Mouse (Mus musculus) hindlimb bud, embryonic 11.5 days (tissue): ENCODE results near the gene Zbtb20.

Source experiments
- DNase-seq: peaks from one replicate; pipeline ENCODE4 v3.0.0-alpha.2; 2012; ENCODE audit warnings: low read depth, low spot score; ENCODE audit errors: extremely low spot score

Gene Zbtb20

DNA sequence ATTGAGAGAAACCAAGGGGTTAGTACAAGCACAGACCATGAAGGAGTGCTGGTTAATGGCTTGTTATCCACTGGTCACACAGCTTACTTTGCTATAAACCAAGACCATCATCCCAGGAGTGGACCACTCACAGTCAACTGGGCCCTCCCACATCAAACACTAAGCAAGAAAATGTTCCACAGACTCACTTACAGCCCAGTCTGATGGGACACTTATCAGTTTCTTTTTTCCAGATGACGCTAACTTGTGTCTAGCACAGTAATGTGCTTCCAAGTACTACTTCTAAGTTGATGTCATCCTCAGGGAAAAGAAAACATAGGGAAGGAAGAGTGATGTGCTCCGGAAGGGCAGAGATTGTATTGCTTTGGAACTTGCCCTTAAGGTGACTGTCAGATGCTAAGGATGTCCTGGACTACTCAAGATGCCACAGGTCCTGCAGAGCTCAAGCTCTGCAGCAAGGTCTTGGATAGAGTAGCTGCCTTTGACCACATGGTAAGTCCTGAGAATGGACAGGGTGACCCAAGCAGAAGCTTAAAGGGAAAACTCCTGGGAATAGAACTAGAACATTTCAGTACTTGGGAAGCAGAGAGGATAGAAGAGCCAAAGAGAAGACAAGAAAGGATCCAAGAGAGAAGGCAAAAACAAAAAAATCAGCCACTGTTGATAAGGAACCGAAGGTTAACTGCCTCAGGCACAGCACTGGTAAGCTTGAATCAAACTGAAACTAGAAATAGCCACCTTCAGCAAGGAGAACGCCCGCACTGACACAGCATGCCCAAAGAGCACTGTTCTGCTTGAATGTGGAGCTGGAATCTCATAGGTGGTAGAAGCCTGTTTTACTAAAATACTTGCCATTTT is 556.1 kb downstream of the Zbtb20 start:
- no peak for DNase-seq

GRCm38 (mm10) chr16:43434941-43435340 is 559.3 kb downstream of the Zbtb20 start:
- no peak for DNase-seq

- no peak for DNase-seq
These were observed 563.2 kb downstream of the Zbtb20 start for GRCm38 (mm10) chr16:43438878-43439371.

DNA sequence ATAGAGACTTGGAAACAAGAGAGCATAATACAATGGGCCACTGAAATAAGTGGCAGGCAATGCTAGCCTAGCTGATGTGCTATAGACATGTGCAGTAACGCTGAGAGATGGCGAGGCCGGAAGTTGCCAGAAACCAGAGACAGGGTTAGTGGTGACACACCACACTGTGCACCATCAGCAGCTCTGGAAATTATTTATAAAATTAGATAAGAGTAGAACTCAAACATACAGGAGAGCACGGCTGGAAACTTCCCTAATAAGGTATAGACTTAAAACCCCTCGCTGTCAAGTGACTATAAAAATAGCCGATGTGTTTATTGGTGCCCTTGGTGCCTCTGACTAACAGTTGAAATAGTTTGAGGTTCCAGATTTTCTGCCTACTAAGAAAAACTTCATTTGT is 565.7 kb downstream of the Zbtb20 start:
- no peak for DNase-seq

- DNase-seq, result no peak
These were observed 567.4 kb downstream of the Zbtb20 start for GRCm38 (mm10) chr16:43443034-43443433.

DNA sequence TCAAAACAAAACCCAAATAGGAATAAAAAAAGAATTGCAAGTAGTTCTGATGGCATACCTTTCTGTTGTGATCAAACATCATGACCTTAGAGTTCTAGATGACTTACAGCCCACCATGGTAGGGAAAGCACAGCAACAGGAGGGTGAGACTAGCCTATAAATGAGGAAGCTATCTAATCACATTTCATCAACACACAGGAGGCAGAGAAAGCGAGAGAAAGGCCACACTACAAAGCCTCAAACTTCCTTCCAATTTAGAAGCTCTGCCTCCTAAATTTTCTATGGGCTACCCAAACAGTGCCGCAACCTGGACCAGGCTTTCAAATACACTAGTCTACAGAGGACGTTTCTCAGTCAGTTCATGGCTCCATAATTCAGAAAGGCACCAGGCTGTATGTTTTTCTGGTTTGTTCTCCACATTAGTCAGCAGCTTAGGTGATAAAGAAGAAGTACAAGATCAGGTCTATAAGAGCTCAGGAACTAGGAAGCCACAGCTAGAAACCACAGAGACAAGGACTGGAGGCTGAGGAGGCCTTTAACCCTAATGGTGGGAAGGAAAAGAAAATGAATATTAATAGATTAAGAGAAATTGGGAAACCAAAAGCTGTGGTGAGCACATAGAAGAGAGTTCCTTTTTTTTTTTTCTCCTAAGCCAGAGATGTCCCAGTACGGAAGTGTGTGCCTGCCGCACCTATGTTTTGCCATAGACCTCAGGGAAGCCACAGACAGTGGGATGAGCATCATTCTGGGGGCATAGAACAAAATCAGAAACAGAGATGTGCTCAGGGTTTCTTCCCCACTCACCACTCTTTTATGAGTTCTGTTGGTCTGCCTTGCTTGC is 572.7 kb downstream of the Zbtb20 start:
- no peak for DNase-seq

DNA sequence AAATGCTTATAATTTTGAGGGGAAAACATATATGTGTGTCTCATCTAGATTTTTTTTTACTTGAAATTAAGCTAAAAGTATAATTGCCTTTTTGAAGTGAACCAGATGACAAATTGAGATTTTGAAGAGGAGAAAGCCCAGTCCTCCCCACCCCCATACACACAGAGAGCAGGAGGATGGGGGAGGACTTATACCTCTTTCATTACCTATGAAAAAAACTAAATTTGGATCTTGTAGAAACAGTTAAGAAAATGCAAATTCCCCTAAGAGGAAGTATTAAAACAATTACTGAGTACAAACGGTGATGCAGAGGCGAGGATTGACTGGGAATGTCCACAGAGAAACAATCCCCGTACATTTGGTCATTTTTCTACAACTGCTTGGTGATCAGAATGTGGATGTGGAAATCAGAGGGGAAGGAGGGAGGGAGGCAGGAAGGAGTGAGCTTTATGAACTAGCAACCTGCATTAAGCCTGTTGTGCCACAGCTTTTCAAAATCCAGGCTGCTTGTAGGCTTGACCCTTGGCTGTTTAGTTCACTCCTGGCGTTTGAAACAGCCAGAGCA is 578.8 kb downstream of the Zbtb20 start:
- no peak for DNase-seq

DNA sequence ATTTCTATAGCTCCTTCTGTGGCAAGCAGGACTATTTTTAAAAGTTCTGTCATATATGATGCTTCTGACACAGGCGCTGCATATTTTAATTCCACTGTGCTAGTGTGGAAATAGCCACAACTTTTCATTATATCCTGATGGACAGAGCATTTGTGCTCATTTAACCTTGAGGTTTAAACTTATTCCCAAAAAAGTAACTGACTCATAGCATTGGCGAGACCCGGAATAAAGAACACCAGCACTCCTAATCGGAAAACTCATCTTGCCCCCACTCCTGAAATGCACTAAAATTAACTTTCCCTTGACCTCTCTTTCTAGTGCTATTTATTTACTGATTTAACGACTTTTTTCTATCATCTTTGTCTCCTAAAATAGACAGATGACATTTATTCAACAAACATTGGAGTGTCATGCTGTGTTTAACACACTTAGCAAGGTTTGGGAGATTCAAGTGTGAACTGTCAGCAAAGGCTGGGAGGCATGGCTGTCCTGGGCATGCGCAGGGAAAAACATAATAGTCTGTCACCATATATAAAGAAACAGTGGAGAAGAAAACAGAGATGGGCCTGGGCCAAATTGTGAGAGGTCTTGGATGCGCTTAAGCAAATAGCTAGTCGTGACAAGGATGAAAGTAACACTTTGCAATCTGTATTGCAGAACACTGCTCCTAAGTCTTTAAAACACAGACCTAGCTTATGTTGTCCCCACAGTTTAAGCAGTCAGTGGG is 580.9 kb downstream of the Zbtb20 start:
- no peak for DNase-seq

DNA sequence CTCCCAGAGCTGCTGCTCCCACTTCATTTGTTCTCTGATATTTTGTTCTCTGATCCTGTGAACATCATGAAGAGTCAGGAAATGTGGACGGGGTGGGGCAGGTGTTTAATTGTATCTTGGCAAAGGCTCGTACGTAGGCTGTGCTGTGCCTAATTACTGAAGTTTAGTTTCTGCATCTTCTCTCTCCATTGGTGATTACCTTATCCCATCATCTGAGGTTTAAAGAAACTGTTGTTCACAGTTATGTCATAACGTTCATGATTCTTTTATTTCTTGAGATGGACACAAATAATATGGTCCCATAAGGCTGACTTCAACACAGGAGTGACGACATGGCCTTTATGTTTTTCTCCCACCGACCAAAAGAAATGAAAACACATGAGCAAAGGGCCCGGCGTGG is 582.1 kb downstream of the Zbtb20 start:
- DNase-seq, result no peak

- DNase-seq, result no peak
These were observed 583.1 kb downstream of the Zbtb20 start for GRCm38 (mm10) chr16:43458726-43459223.

DNA sequence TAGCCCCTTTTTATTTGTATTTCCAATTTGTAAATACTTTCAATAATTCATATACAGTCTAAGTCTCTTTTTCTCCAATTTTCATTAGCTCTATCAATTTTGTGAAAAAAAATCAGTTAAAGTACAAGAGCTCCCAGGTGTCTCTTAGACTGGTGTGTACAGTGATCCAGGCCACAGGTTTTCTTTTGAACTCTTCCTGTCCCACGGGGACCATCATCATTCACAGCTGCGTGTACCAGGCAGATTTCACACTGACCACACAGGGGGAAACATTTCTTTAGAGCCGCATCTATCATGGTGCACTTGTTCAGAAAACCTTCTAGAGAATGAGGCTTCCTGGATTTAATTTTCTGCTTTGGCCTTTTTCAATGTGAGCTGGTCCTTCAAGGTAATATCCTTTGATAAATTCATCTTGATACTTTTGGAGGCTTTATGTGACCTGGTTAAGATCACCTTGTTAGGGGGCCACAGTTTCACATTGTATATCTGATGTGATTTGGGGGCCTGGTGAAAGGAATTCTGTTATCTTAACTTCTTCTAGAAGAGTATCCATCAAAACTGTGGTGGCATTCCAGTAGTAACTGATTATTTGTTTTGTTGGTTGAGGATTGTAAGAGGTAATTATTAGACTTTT is 586.2 kb downstream of the Zbtb20 start:
- DNase-seq, result no peak

DNA sequence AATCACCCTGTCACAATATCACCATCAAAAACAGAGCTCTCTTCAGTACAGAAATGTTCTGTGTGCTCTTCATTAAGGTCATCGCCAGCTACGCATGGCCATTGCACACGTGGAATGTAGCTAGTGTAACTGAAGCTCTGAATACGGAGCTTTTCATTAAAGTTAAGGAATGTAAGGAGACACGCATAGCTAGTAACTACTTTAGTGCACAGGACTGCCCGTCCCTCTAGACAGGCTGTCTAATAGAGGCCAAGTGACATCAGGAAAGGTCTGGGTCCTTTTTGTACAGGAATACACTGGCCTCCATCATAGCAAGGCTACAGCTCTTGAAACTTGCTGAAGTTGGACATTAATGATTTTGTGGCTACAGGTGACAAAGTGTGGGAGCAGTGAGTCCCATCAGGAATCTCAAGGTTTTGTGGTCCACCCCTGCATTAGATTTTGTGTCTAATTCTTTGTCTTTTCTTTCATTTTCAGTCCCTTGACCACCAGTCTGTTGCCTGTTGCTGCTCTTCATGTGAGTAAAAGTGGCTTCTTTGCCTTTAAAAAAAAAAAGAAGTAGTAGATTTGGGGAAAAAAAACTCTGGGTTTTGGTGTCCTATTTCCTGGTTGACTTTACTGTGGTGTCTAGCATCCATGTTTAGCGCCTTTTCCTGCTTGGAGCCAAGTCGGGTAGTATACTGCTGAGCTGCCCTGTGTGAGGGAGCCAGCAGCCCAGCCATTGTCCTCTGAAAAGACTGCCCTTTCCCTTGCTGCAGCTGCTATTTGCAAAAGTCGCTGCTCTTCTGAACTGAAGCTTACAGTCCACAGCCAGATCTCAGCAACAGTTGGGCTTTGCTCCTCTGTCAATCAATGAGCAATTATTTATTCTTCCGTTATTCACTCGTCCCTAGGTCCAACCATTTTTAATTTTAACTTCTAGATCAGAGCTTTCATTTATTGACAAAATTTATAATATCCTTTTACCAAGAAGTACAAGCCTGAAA is 587.1 kb downstream of the Zbtb20 start:
- DNase-seq, result no peak

- DNase-seq, result no peak
These were observed 588.2 kb downstream of the Zbtb20 start for GRCm38 (mm10) chr16:43463684-43464475.

- no peak for DNase-seq
These were observed 588.9 kb downstream of the Zbtb20 start for GRCm38 (mm10) chr16:43464476-43465080.

- no peak for DNase-seq
These were observed 589.7 kb downstream of the Zbtb20 start for GRCm38 (mm10) chr16:43465368-43465839.

- no peak for DNase-seq
These were observed 590.5 kb downstream of the Zbtb20 start for GRCm38 (mm10) chr16:43465921-43466748.

DNA sequence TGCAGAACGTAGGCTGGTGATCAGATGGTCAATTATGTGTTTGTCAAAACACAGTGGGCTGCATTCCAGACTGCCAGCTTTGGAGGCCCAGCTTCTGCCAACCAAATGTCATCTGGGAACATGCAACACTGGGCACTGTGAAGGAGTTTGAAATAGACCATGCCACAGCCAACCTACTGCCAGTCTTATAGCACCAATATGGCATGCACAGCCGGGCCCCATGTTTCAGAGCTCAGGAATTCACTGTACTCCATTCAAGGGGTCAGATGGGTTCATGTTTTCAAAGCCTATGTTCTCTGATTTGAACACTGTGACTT is 591.0 kb downstream of the Zbtb20 start:
- DNase-seq, result no peak
